Mouse (Mus musculus) right cerebral cortex, adult 2 months (tissue): ENCODE measurements at regions not wholly inside any gene's neighbourhood (a gene's known extent, or its start where the extent isn't known, plus 50 kb on each side); places are given as distances from the start of the nearest gene placed in this dataset.
A peak's percentile ranks its signal among the peaks of the same experiment; 100 is the strongest.

Experiments
- DNase-seq, 2 experiments: peaks; one replicate each; pipeline ENCODE4 v3.0.0; 2021 to 2022; ENCODE audit warnings: low spot score in 2 of 2

DNA sequence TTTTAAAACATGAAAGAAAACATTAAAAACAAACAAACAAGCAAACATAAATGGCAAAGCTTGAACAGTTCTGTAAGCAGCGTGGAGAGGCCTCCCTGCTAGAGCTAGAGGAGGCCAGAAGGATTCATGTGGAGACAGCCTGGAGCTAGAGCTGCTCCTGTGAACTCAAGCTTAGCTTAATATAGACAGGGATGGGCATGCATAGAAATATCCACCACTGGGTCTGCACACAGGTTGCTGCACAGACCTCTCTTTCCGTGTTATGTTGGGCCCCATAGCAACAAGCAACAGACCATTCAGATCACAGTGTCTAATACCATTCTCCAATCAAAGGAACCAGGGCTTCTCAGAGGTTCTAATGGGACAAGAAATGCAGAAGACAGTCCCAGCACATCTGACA, 122.9 kb upstream of the Magi3 start:
- no peak for DNase-seq

- DNase-seq = peak; percentile 53 to 61
These were observed 122.0 kb upstream of the Magi3 start for GRCm38 (mm10) chr3:104342220-104342619.

GRCm38 (mm10) chr3:104340331-104340730, 120.2 kb upstream of the Magi3 start:
- DNase-seq = no peak

GRCm38 (mm10) chr3:104336867-104337266, 116.7 kb upstream of the Magi3 start:
- no peak for DNase-seq

DNA sequence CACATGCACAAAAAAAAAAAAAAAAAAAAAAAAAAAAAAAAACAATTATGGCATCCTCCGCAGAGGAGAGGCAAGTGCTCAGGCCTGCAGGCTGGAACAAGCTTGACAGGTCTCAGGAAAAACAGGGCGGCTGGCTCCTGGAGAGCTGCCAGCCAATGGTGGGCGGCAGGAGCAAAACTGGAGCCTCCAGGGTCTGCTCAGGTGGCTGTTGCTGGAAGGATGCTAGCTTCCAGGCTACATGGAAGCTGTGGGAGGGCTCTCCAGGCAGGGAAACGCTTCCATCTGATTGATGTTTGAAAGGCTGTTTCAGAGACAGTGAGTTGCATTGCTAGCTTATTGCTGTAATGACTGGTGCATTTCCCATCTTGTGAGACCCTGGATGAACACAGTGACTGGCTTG, 116.1 kb upstream of the Magi3 start:
- DNase-seq = peak; percentile 42 to 57

DNA sequence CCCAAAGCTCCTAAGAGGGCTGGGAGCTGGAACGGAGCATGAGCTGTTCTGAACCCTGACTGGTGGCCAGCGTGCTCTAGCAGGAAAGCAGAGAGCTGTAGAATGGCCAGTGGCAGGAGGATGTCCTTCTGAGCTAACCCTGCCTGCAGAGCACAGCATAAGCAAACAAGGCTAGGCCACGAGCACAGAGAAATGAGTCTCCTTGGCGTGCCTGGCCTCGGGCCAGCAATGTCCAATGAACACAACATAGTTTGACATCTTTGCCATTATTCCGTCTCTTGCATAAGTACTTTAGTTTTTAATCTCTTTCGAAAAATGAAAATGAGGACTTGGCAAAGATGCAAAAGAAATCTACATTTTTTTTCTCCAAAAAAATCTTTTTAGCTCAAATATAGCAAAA, 114.6 kb upstream of the Magi3 start:
- DNase-seq = no peak

GRCm38 (mm10) chr3:104333345-104333744, 113.2 kb upstream of the Magi3 start:
- DNase-seq = no peak

GRCm38 (mm10) chr3:104330646-104331045, 110.5 kb upstream of the Magi3 start:
- DNase-seq = no peak

- no peak for DNase-seq
These were observed 107.7 kb upstream of the Magi3 start for GRCm38 (mm10) chr3:104327829-104328228.

DNA sequence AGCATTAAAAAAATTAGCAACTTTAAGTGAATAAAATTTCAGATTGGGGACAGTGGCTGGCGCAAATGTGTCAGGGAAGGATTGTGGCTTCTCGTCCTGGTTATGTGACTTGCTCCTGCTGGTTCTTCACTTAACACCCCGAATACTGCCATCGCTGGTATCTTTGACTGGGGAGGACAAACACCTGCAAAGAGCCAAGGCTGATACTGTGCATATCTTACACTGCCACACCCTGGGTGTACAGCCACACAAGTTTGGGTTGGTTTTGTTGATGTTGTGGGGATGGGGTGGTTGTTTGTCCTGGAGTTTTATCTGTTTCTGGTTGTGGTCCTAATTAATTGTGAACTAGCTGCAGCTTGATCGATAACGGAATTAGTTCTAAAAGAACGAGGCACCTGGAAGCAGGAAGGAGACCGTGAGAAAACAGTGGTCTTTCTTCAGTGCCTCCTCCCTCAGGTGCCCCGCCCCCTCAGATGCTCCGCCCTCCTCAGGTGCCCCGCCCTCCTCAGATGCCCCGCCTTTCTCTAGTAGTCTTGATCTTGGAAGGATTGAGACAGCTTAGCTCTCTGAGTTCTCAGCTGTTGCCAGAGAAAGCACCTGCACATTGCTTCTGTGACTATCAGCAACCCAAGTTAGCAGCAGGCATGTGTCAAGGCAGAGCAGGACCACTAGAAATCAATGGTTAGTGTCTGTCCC, 107.0 kb upstream of the Magi3 start:
- no peak for DNase-seq

DNA sequence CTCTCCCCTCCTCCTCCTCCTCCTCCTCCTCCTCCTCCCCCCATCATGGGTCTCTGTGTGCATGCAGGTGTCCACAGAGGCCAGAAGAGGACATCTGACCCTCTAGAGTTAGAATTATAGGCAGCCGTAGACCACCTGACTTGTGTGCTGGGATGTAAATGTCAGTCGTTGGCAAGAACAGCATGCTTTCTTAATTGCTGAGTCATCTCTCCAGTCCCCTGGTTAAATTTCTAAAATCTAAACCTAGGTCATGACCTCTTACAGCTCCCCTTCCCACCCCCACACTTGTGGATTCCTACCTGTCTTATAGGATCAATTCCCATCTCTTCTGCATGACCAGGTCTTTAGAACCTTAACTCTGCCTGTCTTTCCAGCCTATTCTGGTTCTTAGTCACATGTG, 102.4 kb upstream of the Magi3 start:
- DNase-seq = no peak

DNA sequence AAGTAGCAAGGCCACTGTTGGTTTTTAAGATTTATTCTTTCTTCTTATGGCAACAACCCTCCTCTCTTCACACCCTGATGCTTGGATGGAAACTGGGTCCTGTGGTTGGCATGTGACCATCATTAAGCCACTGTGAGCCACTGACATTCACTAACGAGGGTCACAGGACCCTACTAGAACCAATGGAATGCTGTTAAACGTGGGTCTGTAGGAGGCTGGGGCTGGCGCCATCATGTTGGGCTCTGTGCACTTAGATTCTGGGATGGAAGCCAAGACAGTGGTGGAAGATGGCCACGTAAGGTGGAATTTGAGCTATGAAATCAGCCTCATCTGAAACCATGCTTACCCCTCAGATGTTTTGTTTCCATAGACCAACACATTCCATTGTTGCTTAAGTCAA, 100.2 kb upstream of the Magi3 start:
- DNase-seq = no peak

DNA sequence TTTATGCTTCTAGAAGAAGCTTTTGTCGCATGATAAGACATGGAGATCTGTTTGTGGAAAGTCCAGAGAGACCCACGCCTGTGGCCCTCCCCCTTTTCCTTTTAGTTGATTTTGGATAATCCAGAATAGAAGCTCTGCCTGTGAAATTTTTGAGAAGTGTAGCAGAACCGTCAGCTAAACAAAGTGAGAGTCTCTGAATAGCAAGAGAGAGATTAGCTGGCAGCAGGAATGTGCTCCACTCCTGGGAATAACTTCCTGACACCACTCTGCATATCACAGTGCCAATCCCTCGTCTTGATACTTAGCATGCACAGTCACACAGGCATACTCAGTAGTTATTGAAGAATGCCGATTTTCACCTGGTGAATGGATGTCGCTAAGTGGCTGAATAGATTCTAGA, 99.2 kb upstream of the Magi3 start:
- DNase-seq = no peak

- peak in 1 of 2 experiments; percentile 44 for DNase-seq
These were observed 98.7 kb upstream of the Magi3 start for GRCm38 (mm10) chr3:104318911-104319310.

DNA sequence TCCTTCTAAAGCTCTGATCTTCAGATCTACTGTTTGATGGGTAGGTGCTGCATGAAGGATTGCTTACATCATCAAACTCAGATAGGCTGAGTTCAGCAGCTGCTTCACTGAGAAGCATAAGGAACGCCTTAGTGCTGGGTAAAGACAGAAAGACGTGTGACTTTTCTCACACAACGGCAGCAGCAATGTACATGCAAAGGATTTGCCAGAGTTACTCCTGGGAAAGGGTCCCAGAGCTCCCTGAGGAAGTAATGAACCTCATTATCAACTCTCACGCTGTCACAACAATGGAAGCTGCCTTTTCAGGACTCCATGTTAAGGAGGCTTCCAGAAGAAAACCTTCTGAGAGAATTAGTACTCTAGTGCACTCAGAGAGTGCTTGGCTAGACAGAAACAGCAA, 97.4 kb upstream of the Magi3 start:
- DNase-seq = no peak

- DNase-seq = no peak
These were observed 92.9 kb upstream of the Magi3 start for GRCm38 (mm10) chr3:104313063-104313462.

DNA sequence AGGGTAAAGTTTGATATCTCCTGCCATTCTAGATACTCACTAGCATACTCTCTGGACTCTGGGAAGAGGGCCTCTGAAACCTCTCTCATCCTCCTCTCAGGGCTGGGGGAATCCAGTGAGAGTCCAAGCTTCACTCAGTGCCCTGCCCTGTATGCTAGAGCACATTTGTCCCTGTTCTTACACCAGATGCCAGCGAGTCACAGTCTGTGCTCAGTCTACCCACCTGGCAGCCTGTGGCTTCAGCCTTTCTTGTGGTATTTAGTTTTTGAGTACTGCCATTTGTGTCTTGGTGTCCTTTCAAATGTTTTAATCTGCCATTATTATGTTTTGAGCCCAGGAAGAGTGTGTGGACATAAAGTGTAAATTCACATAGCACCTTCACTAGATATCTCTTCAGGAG, 86.8 kb upstream of the Magi3 start:
- DNase-seq = no peak

GRCm38 (mm10) chr3:104305904-104306563, 85.9 kb upstream of the Magi3 start:
- DNase-seq = no peak

GRCm38 (mm10) chr3:104303577-104303976, 83.4 kb upstream of the Magi3 start:
- no peak for DNase-seq

- DNase-seq = no peak
These were observed 80.0 kb upstream of the Magi3 start for GRCm38 (mm10) chr3:104300201-104300600.

GRCm38 (mm10) chr3:104298878-104299277, 78.7 kb upstream of the Magi3 start:
- DNase-seq = no peak

GRCm38 (mm10) chr3:104298409-104298808, 78.2 kb upstream of the Magi3 start:
- no peak for DNase-seq

DNA sequence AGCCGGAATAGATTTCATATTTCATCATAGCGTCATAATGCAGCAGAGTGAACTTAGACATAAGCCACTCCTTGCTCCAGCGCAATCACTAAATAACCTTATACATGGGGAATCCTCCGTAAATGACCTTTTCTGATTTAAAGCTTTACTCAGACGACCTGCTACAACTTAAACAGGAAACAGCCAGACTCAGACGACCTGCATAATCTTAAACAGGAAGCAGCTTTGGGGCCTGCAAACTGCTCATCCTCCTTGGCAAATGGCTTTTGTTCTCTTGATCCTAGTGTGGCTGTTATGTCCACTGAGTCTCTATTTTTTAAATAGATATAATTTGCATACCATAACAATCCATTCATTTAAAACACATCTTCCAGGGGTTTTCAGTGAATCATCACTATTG, 76.9 kb upstream of the Magi3 start:
- no peak for DNase-seq

GRCm38 (mm10) chr3:104295856-104296255, 75.7 kb upstream of the Magi3 start:
- no peak for DNase-seq
